Mouse (Mus musculus) CH12.LX (cell line): ENCODE measurements around the gene Fyb2.

Source experiments
- CTCF ChIP-seq, 2 experiments: IDR thresholded peaks in 1 of 2; conservative IDR thresholded peaks in 1 of 2; 2 replicates each; pipeline ENCODE4 v1.5.1; 2011 to 2012; ENCODE audit warnings: low read depth in 2 of 2, low read length in 2 of 2, improper control_type of control experiment in 1 of 2, inconsistent platforms in 1 of 2, mild to moderate bottlenecking in 1 of 2, moderate library complexity in 1 of 2
- EP300 ChIP-seq: IDR thresholded peaks from 2 replicates; pipeline ENCODE4 v1.6.1; 2011; ENCODE audit warnings: low read length, improper control_type of control experiment
- GABPA ChIP-seq: IDR thresholded peaks from 2 replicates; pipeline ENCODE4 v1.6.1; 2012; ENCODE audit warnings: low read depth, low read length, improper control_type of control experiment, inconsistent platforms; ENCODE audit not compliant: insufficient replicate concordance
- HCFC1 ChIP-seq: IDR thresholded peaks from 2 replicates; pipeline ENCODE4 v1.6.1; 2012; ENCODE audit warnings: low read depth, mild to moderate bottlenecking, inconsistent platforms, low read length, improper control_type of control experiment
- MYC ChIP-seq: IDR thresholded peaks from 2 replicates; pipeline ENCODE4 v1.6.1; 2011; ENCODE audit warnings: low read depth, mild to moderate bottlenecking, improper control_type of control experiment, low read length
- POLR2A ChIP-seq: IDR thresholded peaks from 2 replicates; pipeline ENCODE4 v1.6.1; 2011; ENCODE audit warnings: low read depth, mild to moderate bottlenecking, improper control_type of control experiment, low read length
- SMC3 ChIP-seq: IDR thresholded peaks from 2 replicates; pipeline ENCODE4 v1.6.1; 2011; ENCODE audit warnings: low read depth, low read length, improper control_type of control experiment
- ZC3H11A ChIP-seq: IDR thresholded peaks from 2 replicates; pipeline ENCODE4 v1.6.1; 2012; ENCODE audit warnings: low read depth, mild to moderate bottlenecking, inconsistent platforms, low read length, improper control_type of control experiment

GRCm38 (mm10) chr4:105027278-105027677 lies 114.0 kb downstream of the Fyb2 start:
- TF ChIP-seq POLR2A: no peak
- no peak for TF ChIP-seq CTCF (conservative IDR thresholded peaks at IDR 0.05 in 1 of 2, IDR thresholded peaks at IDR 0.05 in 1 of 2; ENCODE audit: low read depth in 2 of 2, low read length in 2 of 2)
- no peak for TF ChIP-seq EP300
- TF ChIP-seq SMC3: no peak
- no peak for TF ChIP-seq MYC
- no peak for TF ChIP-seq HCFC1
- TF ChIP-seq ZC3H11A: no peak
- TF ChIP-seq GABPA: no peak
